Mouse (Mus musculus) ES-E14 (cell line): ENCODE measurements around the gene Krt8.

Experiments
- HCFC1 ChIP-seq: IDR thresholded peaks from 2 replicates; pipeline ENCODE4 v1.6.1; 2012; ENCODE audit warnings: low read length, inconsistent platforms, borderline replicate concordance; ENCODE audit not compliant: insufficient read depth
- MAFK ChIP-seq: IDR thresholded peaks from 2 replicates; pipeline ENCODE4 v1.6.1; 2014; ENCODE audit warnings: mild to moderate bottlenecking, low read depth, low read length, inconsistent platforms; ENCODE audit not compliant: insufficient read depth
- ZNF384 ChIP-seq: IDR thresholded peaks from 2 replicates; pipeline ENCODE4 v1.6.1; 2012; ENCODE audit warnings: low read depth, low read length, inconsistent platforms

DNA sequence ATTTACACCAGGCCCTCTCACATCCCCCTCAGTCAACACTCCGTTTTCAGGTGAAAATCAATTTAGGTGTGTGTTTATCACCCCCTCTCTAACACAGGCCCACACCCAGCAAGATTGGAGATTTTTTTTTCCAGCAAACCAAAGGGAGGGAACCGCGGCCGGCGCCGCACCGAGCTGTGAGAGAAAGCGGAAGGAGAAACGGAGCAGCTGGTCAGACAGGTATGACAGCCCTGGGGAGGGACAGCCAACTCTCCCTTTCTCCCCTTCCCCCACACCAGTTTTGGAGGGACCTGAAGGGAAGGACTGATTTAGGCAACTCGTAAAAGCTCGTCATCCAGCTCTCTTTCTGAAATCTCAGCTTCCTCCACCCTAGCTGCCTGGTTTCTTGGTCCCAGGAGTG, 2.0 kb upstream of the Krt8 start:
- TF ChIP-seq MAFK (no peak), ZNF384 (no peak), HCFC1 (no peak)
